Mouse (Mus musculus): ENCODE data around the gene Tbc1d4.

Tbc1d4 gene

DNA sequence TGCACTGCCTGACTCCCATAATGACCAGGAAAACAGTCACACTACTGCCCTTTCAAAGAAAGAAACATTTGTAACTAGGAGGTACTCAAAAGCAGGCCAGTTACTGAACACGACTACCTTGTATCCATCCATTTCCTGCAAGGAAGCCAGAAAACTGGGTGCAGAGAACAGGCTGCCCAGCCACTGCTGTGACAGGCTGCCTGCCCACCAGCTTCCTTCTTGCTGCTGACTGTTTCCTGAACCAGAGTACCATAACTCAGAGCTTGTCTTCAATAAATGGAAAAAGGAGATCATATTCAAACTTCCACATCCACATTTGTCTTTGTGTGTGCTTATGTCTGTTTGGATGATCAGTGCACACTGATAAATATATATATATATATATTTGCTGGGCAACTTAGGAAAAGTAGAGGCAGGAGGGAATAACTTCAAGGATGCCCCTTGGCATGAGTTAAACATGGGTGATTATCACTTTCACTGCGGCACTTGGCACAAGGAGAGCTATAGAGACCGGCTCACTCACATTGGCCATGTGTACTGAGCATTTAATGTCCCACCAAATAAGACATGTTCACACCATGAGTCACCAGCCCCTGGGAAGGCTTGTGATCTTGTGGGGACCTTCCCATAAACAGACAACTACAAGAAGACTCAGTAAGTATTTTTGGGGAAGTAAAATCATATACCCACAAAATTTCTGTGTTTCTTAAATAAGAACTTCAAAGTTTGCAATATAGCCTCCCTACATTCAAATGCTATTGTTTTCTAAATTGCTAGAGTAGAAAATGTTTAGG, 105.6 kb downstream of the Tbc1d4 start:
- DNase-seq (ENCODE audit: low read depth in 2 of 2, low spot score in 2 of 2), result no peak

DNA sequence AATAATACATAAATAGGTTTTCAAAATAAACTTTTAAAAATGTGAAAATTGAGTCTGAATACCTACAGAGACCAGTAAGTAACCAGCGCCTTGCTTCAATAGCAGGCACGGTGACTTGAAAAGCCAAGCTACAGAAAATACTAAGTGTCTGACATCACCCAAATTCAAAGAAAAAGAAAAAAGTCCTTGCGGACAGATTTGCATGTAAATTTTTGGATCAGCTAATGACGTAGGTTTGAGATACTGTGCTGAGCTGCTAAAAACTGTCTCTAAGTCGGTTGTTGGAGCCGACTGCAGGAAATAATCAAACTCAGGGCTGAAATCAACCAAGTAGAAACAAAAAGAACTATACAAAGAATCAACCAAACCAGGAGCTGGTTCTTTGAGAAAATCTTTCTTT, 107.1 kb downstream of the Tbc1d4 start:
- no peak for DNase-seq (ENCODE audit: low read depth in 2 of 2, low spot score in 2 of 2)

DNA sequence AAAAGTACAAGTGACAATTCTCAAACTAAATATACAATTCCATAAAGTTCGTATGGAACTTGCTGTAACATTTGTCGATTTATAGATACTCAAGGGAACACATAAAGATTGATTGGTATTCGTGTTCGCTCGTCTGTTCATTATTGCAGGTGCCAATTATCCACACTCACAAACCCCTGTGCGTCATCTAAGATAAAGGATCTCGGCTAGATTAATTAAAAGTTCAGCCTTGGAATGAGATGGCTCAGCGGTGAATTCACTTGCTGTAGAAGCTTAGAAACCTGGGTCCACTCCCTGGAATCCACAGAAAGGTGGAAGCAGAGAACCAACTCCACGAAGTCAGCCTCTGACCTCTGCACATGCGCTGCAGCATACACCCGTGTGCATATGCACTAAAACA, 107.5 kb downstream of the Tbc1d4 start:
- DNase-seq (ENCODE audit: low read depth in 2 of 2, low spot score in 2 of 2), result no peak

DNA sequence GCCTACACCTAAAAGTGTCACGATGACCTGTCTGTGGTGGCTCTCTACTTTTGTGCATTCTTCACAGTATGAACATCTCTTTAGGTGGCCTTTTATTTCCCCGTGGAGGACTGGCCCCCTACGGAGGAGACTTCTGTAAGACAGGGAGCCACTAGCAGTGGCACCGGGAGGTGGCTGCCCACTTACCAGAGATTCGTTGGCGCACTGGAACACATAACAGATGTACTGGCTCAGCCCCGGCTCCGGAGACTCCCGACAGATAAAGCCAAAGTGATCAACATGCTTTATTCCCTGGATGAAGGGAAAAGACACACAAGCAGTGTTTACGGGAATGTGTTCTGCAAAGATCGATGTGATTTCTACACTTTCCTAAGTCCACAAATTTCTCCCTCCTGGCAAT, 108.2 kb downstream of the Tbc1d4 start:
- DNase-seq (ENCODE audit: low read depth in 2 of 2, low spot score in 2 of 2), result no peak

DNA sequence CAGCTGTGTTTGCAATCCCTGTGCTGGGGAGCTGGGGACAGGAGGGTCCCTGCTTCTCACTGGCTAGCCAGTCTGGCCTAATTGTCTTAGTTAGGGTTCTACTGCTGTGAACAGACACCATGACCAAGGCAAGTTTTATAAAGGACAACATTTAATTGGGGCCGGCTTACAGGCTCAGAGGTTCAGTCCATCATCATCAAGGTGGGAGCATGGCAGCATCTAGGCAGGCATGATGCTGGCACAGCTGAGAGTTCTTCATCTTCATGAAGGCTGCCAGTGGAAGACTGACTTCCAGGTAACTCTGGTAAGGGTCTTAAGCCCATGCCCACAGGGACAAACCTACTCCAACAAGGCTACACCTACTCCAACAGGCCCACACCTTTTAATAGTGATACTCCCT, 109.2 kb downstream of the Tbc1d4 start:
- no peak for DNase-seq (ENCODE audit: low read depth in 2 of 2, low spot score in 2 of 2)

DNA sequence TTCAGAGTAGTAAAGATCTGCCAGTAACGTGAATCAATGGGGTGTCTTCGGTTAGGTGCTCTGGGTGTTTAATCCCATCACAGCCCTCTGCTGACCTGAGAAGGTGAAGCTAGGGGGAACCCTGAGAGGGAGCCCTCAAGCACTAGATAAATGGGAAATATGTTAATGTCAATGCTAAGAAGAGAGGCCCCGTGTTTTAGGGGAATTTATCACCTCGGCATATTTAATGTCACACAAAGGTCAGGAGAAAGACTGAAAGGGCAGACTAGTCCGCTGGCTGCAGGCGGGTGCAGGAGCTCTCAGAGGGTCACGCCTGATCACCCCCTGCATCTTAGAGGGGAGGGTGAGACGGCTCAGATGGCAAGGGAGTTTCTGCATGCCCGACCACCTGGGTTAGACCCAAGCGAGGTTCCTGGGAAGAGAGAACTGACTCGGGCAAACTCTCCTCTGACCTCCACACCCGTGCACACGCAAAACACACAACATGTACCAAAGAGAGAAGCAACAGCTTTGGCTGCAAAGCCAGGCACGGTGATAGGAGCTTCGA, 120.7 kb downstream of the Tbc1d4 start:
- no peak for DNase-seq (ENCODE audit: low read depth in 2 of 2, low spot score in 2 of 2)

DNA sequence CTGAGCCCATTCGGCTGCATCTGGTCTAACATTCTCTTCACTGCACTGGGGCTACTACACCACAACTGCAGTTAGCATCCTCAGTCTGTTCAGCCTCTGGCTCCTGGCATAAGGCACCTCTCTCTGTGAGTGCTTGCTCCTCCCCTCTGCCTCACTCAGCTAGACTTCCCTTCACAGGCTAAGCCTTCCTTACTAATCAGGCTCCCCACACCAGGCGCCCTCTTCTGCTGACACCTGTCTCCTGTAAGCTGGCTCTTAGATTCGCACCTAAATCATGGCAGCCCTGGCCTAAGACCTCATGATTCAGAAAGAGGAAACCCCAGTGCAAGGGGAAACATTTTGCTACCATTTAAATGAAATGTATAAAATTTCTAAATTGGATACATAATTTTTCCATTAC, 122.4 kb downstream of the Tbc1d4 start:
- no peak for DNase-seq (ENCODE audit: low read depth in 2 of 2, low spot score in 2 of 2)

DNA sequence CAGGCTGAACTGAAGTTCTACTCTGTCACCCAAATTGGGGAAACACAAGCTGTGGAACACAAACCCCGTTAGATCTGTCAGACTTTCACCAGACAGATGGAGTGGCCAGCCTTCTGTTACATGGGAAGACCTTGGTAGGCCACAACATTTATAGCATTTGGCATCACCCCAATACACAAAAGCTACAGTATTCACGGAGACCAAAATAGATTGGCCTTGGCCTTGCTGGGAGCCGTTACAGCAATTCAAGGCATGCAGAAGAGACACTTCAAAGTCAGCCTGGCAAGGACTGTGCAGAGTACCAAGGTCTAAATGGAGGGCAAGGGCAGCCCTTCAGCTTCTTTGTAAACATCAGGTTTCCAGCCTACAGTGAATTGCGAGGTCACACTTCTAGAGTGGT, 125.8 kb downstream of the Tbc1d4 start:
- no peak for DNase-seq (ENCODE audit: low read depth in 2 of 2, low spot score in 2 of 2)

DNA sequence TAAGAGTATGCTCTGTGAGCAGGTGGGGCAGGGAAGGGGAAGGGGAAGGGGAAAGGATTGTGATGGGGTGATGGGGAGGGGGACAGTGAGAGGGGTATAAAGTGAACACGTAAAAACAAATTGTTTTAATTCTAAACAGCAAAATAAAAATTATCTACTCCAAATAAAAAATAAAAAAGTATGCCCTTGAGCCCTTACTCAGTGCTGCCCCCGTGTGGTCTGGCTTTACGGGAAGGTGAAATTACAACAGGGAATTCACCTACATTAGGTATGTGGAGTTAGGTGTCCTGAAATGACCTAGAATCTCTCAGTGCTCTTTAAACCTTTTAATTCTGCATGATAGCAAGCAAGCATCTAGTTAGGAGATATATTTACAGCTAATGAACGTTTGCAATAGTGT, 126.7 kb downstream of the Tbc1d4 start:
- peak; percentile 16 to 43 for DNase-seq (ENCODE audit: low read depth in 2 of 2, low spot score in 2 of 2)

DNA sequence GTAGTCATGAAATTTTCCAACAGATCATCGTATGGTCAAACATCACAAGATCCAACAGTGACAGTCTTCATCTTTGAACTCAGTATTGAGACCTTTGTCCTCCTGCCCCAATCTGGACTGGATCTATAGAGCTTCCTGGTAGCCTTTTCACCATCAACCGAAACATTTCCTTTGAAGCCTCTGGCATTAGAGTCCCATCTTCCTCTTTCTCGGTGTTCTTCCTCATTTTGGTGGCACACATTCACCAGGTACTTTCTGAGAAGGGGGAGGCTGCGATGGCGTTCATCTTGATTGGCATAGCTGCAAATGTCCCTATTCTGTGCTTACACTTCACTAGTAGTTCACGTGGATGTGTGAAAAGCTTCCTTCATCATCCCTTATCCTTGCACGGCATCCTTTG, 127.8 kb downstream of the Tbc1d4 start:
- no peak for DNase-seq (ENCODE audit: low read depth in 2 of 2, low spot score in 2 of 2)

DNA sequence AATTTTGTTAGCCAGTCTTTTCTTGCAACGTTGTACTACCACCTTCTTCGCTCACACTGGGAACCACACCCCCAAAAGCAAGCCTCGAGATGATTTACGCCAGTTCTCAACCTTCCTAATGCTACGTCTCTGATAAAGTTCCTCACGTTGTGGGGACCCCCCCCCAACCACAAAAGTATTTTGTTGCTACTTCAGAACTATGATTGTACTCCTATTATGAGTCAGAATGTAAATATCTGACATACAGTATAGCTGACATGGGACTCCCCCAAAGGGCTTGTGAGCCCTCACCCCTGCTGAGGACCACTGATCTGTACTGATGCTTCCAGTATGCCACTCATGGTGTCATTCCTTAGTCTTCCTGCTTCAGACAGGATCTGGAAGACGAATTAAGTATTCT, 128.4 kb downstream of the Tbc1d4 start:
- no peak for DNase-seq (ENCODE audit: low read depth in 2 of 2, low spot score in 2 of 2)

DNA sequence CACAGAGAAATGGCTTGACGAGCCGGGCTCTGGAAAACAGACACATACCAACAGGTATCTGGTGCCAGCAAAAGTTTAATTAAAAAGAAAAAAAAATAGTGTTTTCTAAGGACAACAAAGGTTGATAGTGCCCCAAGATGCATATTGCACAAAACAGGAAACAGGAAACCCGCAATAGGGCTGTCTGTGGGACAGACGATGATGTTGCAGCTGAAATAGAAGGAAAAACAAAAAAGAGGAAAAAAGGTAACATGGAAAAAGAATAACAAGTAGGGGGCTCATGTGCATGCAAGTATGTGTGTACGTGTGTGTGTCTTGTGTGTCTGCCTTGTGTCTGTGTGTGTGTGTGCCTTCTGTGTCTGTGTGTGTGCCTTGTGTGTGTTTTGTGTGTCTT, 131.2 kb downstream of the Tbc1d4 start:
- DNase-seq (ENCODE audit: low read depth in 2 of 2, low spot score in 2 of 2), result peak in 1 of 2 experiments; percentile 6

DNA sequence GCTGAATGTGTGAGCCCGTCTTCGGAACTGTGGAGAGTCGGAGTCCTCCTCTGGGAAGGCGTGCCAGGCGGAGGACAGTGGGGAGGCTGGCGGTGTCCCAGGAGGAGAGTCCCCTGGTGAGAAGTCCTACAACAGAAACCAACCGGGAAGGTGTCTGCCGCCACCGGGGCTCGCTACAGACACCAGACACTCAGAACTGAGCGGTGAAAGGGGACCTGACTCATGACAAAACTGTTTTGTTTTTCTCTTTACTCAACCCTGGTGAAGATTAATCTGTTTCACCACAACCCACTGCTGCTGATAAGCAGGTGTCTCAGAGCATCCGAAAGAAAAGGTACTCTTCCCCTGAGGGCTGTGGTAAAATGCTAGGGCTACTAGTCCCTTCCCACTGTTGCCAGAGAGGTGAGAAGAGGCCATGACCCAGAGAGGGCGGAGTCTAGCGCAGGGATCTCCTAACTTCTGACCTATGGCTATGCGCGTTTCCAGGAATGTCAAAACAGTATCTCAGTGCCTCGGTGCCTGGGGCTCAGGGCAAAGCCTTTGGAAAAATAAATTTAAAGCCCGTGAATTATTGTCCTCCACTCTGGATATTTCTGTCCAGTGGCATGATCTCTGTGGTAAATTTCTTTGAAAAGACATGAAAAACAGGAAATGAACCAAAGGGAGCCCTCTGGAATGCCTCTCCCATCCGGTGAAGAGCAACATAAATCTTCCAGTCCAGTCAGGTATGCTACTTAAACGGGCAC, 131.7 kb downstream of the Tbc1d4 start:
- peak; percentile 4 to 30 for DNase-seq (ENCODE audit: low read depth in 2 of 2, low spot score in 2 of 2)

DNA sequence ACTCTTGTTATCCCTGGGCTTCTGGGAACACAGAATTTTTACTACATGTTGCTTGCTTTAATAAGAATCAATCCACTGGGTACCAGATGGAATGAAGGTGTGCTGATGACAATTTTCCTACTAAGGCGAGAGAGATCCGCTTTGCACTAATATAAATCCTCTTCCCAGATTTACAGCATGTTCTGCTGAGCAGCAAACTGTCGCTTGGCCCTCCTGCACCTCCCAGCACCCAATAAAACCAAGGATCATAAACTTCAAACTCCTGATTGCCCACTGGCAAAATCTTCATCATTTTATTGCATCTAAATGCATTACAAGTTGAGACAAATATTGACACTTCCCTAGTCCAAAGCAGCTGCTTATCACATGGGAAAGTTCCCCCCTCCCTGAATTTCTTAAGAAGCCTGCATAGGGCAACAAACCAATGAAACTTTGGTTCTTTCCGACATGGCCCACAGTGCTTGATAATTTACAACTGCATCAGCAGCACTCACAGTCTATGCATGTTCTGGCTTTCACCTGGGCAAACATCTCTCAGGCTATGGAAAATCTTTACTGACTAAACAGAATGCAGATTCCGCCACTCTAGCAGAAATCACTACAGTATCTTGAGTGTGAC, 139.4 kb downstream of the Tbc1d4 start:
- no peak for DNase-seq (ENCODE audit: low read depth in 2 of 2, low spot score in 2 of 2)

DNA sequence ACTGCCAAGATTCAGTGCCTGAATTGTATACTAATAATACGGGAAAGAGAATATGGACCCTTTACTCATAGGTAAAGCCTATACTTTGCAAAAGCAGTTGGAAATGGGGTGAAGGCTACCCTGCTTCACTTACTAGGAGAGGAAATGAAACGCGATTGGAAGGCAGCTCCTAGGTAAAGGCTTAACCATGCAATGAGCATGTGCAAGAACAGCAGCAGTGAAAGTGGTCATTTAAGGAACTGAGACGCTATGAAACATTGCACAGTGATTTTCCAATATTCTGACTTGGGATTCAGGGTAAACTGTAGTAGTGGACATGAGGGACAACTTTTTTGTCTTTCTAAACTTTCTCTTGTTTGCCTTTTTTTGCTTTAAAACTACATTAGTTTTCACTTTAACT, 140.8 kb downstream of the Tbc1d4 start:
- DNase-seq (ENCODE audit: low read depth in 2 of 2, low spot score in 2 of 2), result no peak

DNA sequence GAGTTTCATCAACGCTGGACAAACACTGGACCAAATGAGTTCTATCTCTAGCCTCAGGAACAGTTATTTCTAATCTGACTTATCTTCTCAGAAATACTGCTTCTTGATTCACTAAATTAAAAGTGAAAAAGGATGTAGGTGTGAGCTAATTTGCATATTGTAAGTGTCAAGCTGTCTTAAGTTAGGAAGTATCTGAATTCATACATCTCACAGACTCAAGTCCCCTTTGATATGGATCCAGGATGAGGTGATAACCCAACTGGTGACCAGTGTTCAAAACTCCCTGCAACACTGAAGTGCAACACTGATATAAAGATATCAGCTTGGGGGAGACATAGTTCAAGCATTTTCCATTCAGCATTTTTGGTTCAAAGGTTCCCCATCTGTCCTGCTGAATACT, 141.5 kb downstream of the Tbc1d4 start:
- DNase-seq (ENCODE audit: low read depth in 2 of 2, low spot score in 2 of 2), result no peak

DNA sequence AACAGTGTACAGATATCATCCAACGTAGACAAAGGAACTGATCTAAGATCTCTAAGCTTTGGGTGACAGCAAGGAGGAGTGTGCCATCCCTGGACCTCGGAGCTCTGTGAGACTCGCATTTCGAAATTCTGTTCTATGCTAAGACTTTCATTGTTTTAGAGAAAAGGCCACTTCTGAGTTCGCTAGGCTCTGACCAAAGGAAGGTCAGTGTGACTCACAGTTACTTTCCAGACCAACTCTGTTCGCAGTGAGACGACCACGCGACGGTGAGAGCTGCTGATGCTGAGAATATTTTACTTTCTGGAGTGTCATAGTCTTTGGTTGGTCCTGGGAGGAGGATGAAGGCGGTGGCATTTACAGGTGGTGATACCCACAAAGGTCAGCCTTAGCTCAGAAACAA, 142.5 kb downstream of the Tbc1d4 start:
- no peak for DNase-seq (ENCODE audit: low read depth in 2 of 2, low spot score in 2 of 2)

DNA sequence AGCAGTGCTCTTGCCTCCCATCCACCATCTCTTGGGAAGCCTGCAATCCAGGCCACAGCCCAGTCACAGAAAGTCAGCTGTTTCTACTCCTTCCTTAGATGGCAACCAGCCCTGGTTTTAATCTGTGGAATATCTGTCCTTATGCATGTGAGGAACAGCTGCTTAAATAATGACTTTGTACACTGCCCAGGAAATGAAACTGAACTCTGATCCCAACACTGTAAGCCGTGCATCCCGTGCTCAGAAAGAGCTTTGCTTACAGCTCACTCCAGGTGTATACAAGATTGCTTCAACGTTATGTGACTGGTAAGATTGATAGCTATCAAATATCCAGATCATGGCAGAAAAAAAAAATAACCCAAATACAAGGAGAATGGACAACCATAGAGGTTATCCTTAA, 143.1 kb downstream of the Tbc1d4 start:
- no peak for DNase-seq (ENCODE audit: low read depth in 2 of 2, low spot score in 2 of 2)

DNA sequence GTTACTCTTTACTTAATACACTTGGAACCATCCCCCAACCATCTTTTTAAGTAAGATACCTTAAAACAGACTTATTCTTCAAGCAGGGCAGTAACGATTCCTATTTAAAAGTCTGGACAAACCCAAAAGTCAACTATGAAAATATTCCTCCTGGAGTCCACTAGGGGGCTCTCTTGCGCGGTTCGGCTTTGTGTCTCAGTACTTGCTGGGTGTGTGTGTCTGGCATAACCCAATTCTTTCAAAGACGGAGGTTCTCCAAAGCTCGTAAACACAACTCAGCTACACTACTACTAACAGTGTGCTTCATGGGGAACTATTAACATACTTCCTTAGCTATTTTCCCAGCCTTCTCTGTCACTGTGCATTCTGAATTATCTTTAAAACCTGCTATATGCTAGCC, 148.2 kb downstream of the Tbc1d4 start:
- DNase-seq (ENCODE audit: low read depth in 2 of 2, low spot score in 2 of 2), result peak; percentile 18 to 33

DNA sequence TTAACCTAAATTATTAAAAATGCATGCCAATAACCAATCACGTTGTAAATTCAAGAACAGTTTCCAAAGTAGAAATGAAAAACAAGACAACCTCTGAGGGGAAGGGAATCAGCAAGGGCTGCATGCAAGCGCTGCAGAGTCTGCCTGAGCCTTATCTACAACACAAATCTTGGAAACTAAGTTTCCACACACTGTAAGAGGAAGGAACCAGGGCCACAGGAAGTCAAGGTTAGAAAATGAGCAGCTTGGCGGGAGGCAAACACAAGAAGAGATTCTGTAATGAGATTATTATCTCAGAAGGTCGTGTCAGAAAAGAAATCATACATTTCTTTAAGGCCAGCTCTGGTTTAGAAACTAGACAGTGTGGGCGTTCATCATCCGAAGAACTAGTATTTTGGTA, 156.1 kb downstream of the Tbc1d4 start:
- no peak for DNase-seq (ENCODE audit: low read depth in 2 of 2, low spot score in 2 of 2)

DNA sequence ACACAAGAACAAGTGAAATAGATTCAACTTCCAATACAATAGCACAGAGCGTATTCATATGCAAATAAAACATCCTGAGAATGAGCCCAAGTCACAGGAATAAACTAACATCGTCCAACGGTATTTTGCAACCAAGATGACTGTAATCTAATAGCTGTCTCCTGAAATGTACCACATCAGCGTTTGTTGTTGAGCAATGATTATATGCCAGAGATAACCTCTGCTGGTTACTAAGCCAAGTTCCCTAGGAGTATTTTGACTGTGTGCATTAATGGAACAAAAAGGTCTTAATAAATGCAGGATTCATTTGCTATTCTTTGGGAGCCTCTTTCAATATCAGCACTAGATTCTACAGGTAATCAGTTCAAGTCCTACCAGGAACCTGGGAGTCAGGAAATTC, 161.1 kb downstream of the Tbc1d4 start:
- no peak for DNase-seq (ENCODE audit: low read depth in 2 of 2, low spot score in 2 of 2)

DNA sequence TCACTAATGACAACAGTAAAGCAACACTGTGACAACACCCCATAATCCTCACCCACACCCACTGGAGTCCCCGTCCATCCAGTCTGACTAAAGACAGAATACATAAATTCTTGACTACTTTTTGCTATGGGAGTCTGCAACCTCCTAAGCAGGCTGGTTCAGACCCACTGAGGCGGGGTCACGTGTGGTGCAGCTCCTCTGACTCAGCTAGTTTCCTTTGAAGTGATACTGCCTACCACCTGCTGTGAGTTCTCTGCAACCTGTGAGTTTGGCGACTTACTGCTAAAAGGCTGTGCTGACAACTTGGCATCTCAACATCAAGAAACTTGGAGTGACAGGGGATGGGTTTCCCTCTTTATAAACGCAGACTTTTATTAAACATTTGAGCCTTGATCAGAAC, 163.8 kb downstream of the Tbc1d4 start:
- no peak for DNase-seq (ENCODE audit: low read depth in 2 of 2, low spot score in 2 of 2)

Measured in CD8-positive naive resting alpha-beta T cell, adult 2 months (primary cell).